ENCODE assay signal across 8 mouse cellular contexts in genomic region chr2:60688944-60689615, GRCm38 (mm10). TPM values are rescaled to one million over a fixed set of nuclear protein-coding genes. Genes with fewer than 3 reads are reported as not detected.
A peak's percentile ranks its signal among the peaks of the same experiment; 100 is the strongest.
DNase-seq lines count a peak whose midpoint lies in the region; ATAC-seq and TF ChIP-seq lines count a peak whose summit lies in the region.

No protein-coding gene starts in this region.

- H3K4me3 ChIP-seq in forebrain, postnatal 0 days (ENCODE audit: low read depth, low read length): no peak overlapping the region
- H3K4me3 ChIP-seq in forebrain, embryonic 10.5 days: no peak overlapping the region
- H3K4me3 ChIP-seq in heart, embryonic 10.5 days: peak overlapping the region; percentile 42
- no peak overlapping the region for H3K4me3 ChIP-seq in myocyte

- H3K9ac ChIP-seq in forebrain, postnatal 0 days: no peak overlapping the region

- H3K9me3 ChIP-seq in forebrain, postnatal 0 days (ENCODE audit: low read length): no peaks in the 10 kb centered on the region
- no peaks in the 10 kb centered on the region for H3K9me3 ChIP-seq in forebrain, embryonic 10.5 days
- H3K9me3 ChIP-seq in heart, embryonic 10.5 days: no peaks in the 10 kb centered on the region

- no peak overlapping the region for H3K27ac ChIP-seq in forebrain, postnatal 0 days (ENCODE audit: low read depth, low read length)
- no peak overlapping the region for H3K27ac ChIP-seq in forebrain, embryonic 10.5 days
- H3K27ac ChIP-seq in heart, embryonic 10.5 days: peak overlapping the region; percentile 83

- peak; percentile 36 for TF ChIP-seq POLR2A in myocyte (IDR thresholded peaks at IDR 0.05; ENCODE audit: insufficient read length, low read depth)

- 64% methylated on average over 14 of the region's 14 CpGs for WGBS in forebrain, postnatal 0 days
- WGBS in forebrain, embryonic 10.5 days: 68% methylated on average over 14 of the region's 14 CpGs
- WGBS in heart, embryonic 10.5 days: 28% methylated on average over 14 of the region's 14 CpGs

- no peaks in the 10 kb centered on the region for H3K27me3 ChIP-seq in forebrain, postnatal 0 days (ENCODE audit: insufficient read depth, low read length)
- no peaks in the 10 kb centered on the region for H3K27me3 ChIP-seq in forebrain, embryonic 10.5 days (ENCODE audit: poor library complexity, severe bottlenecking)
- H3K27me3 ChIP-seq in heart, embryonic 10.5 days (ENCODE audit: insufficient read depth, poor library complexity, severe bottlenecking): no peaks in the 10 kb centered on the region
- no peaks in the 10 kb centered on the region for H3K27me3 ChIP-seq in myocyte (ENCODE audit: control insufficient read depth, insufficient read depth, insufficient read length)

- H3K36me3 ChIP-seq in forebrain, postnatal 0 days (ENCODE audit: insufficient read depth): no peaks in the 10 kb centered on the region
- no peaks in the 10 kb centered on the region for H3K36me3 ChIP-seq in forebrain, embryonic 10.5 days (replicated peaks)
- H3K36me3 ChIP-seq in heart, embryonic 10.5 days: no peaks in the 10 kb centered on the region
- no peaks in the 10 kb centered on the region for H3K36me3 ChIP-seq in myocyte (ENCODE audit: control insufficient read depth, insufficient read depth)

- peak; percentile 20; the same call in 1 of the 2 replicates for ATAC-seq in forebrain, postnatal 0 days

- H3K4me2 ChIP-seq in forebrain, postnatal 0 days (ENCODE audit: low read depth): no peak overlapping the region
- H3K4me2 ChIP-seq in myocyte (ENCODE audit: low read depth): peak overlapping the region; percentile 58

- no peaks in the 10 kb centered on the region for H3K4me1 ChIP-seq in forebrain, postnatal 0 days (ENCODE audit: insufficient read depth)
- H3K4me1 ChIP-seq in forebrain, embryonic 10.5 days: peaks cover 6% of the 10 kb centered on the region
- H3K4me1 ChIP-seq in heart, embryonic 10.5 days: peaks cover 21% of the 10 kb centered on the region

- TF ChIP-seq CTCF in forebrain, postnatal 0 days (IDR thresholded peaks at IDR 0.05; ENCODE audit: low read depth): no peak

- DNase-seq in forebrain, postnatal 0 days: no peak
- no peak for DNase-seq in forebrain, embryonic 10.5 days (ENCODE audit: extremely low spot score, low spot score)
- DNase-seq in adrenal gland, postnatal 36 days: peak; percentile 73 to 80
- DNase-seq in heart, embryonic 10.5 days (ENCODE audit: low spot score): peak; percentile 84
- DNase-seq in kidney, postnatal 14 days: peak; percentile 84
- no peak for DNase-seq in thymus, postnatal 0 days (ENCODE audit: low spot score)
- no peak for DNase-seq in cerebellum, postnatal 4 days (ENCODE audit: low spot score in 2 of 2)

- H3K79me2 ChIP-seq in myocyte (ENCODE audit: control insufficient read depth, insufficient read depth): no peaks in the 10 kb centered on the region

- no peak overlapping the region for H3ac ChIP-seq in myocyte (ENCODE audit: control insufficient read depth, insufficient read length)

TF ChIP-seq in myocyte, 11 proteins besides CTCF, POLR2A, EP300 and RAD21:
- TF ChIP-seq MAX (IDR thresholded peaks at IDR 0.05; ENCODE audit: low read depth) (no peak), TCF12 (IDR thresholded peaks at IDR 0.05; ENCODE audit: insufficient read depth, poor library complexity, severe bottlenecking) (peak; percentile 97), POLR2AphosphoS2 (IDR thresholded peaks at IDR 0.05; ENCODE audit: insufficient read length, low read depth) (peak; percentile 69), USF1 (IDR thresholded peaks at IDR 0.05; ENCODE audit: low read depth) (no peak), REST (IDR thresholded peaks at IDR 0.05; ENCODE audit: insufficient read depth, insufficient read length) (no peak), CEBPB (IDR thresholded peaks at IDR 0.05; ENCODE audit: insufficient read depth, poor library complexity, severe bottlenecking) (peak; percentile 81), SRF (IDR thresholded peaks at IDR 0.05; ENCODE audit: control insufficient read depth, insufficient read length, low read depth) (peak; percentile 23), MYOG (IDR thresholded peaks at IDR 0.05; ENCODE audit: control insufficient read depth in 1 of 3, insufficient read depth in 1 of 3, insufficient read length in 2 of 3, low read depth in 2 of 3) (peak; percentile 94 to 100 (median 98)), TCF3 (IDR thresholded peaks at IDR 0.05; ENCODE audit: insufficient read length, low read depth) (peak; percentile 98), MYOD1 (IDR thresholded peaks at IDR 0.05; ENCODE audit: control insufficient read depth in 1 of 3, insufficient read length in 2 of 3, low read depth in 2 of 3) (peak; percentile 90 to 100 (median 100)), E2F4 (IDR thresholded peaks at IDR 0.05; ENCODE audit: insufficient read depth) (no peak)

RNA-seq across cellular contexts. Expression of gene Itgb6, which starts 33.4 kb away (rescaled TPM):
- 0.43 TPM in 1 of 2 replicates, not detected in the other for total RNA-seq in forebrain, postnatal 0 days (2014; rRNA removed)
- not detected in 2 replicates for polyA plus RNA-seq in forebrain, postnatal 0 days (2015; fragmentation: Nextera tagmentation; extraction: Ambion mirVana)
- polyA plus RNA-seq in forebrain, embryonic 10.5 days (2016; fragmentation: Nextera tagmentation; extraction: Ambion mirVana): 0.33 and 1.3 TPM in 2 replicates
- not detected for total RNA-seq in adrenal gland, postnatal 36 days (2021)
- polyA plus RNA-seq in heart, embryonic 10.5 days (2016; fragmentation: Nextera tagmentation; extraction: Ambion mirVana): 0.34 and 0.46 TPM in 2 replicates
- polyA plus RNA-seq in myocyte (2012; fragmentation: generic; extraction: Trizol): 3.9 TPM
- 0.08 and 0.12 TPM in 2 replicates for polyA plus RNA-seq in thymus, postnatal 0 days (2015; fragmentation: Nextera tagmentation; extraction: Ambion mirVana)

Comparison
In these comparisons a context has a peak if more than half of its experiments do, and no peak if none do; other contexts are left out.
1. DNase-seq: peak in adrenal gland, postnatal 36 days (2 of 2), heart, embryonic 10.5 days (single experiment) and kidney, postnatal 14 days (single experiment); none in forebrain, postnatal 0 days (single experiment), forebrain, embryonic 10.5 days (single experiment), thymus, postnatal 0 days (single experiment) and cerebellum, postnatal 4 days (0 of 2).